Mouse (Mus musculus) erythroblast, embryonic 14.5 days (primary cell): ENCODE measurements at regions not wholly inside any gene's neighbourhood (a gene's known extent, or its start where the extent isn't known, plus 50 kb on each side); places are given as distances from the start of the nearest gene placed in this dataset.

Source experiments
- GATA1 ChIP-seq: IDR thresholded peaks from 2 replicates; pipeline ENCODE4 v1.6.1; 2012; ENCODE audit warnings: low read length, inconsistent platforms, mixed read lengths
- TAL1 ChIP-seq: IDR thresholded peaks from 3 replicates; pipeline ENCODE4 v1.6.1; 2012; ENCODE audit warnings: low read length, inconsistent platforms, mixed read lengths

DNA sequence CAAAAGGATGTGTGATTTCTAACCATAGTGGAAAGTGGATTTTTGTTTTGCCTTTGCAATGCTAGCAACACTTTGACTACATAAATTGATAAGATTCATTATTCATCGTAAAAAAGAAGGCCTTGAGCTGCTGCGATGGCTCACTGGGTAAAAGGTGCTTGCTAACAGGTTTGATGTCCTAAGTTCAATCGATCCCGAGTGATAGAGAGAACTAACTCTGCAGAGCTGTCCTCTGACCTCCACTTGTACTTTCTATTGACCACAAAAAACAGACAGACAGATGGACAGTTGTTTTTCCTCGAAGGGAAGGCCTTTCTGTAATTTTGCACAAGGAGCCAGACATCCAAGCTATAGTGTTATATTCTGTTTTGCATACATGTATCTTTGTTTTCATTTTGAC lies 63.7 kb upstream of the Picalm start:
- TF ChIP-seq GATA1 (no peak), TAL1 (no peak)
